Mouse (Mus musculus) midbrain, embryonic 12.5 days (tissue): Measurements from ENCODE around the gene Sord. TPM values are rescaled to one million over a fixed set of nuclear protein-coding genes. Genes with fewer than 3 reads are reported as not detected.

Experiments
- ATAC-seq: fragments of 200-750 bp; cut with Nextera tagmentation; 2 replicates; pipeline ENCODE4 v1.8.0; 2017; ENCODE audit warnings: low read depth, moderate TSS enrichment, moderate library complexity; ENCODE audit not compliant: low FRiP score
- H3K27ac ChIP-seq: fragments of 300-500 bp; sonication (generic); replicated peaks from 2 replicates; pipeline ENCODE4 v1.5.1; 2016; ENCODE audit warnings: mild to moderate bottlenecking
- H3K27me3 ChIP-seq: fragments of 300-500 bp; sonication (generic); 2 replicates; pipeline ENCODE4 v1.6.1; 2016; ENCODE audit warnings: mild to moderate bottlenecking
- H3K36me3 ChIP-seq: fragments of 300-500 bp; sonication (generic); 2 replicates; pipeline ENCODE4 v1.6.1; 2016
- H3K4me1 ChIP-seq: fragments of 300-500 bp; sonication (generic); 2 replicates; pipeline ENCODE4 v1.6.1; 2016
- H3K4me2 ChIP-seq: fragments of 300-500 bp; sonication (generic); replicated peaks from 2 replicates; pipeline ENCODE4 v1.6.1; 2016; ENCODE audit warnings: mild to moderate bottlenecking, moderate library complexity
- H3K4me3 ChIP-seq: fragments of 300-500 bp; sonication (generic); 2 replicates; pipeline ENCODE4 v1.5.1; 2016; ENCODE audit warnings: mild to moderate bottlenecking
- H3K9ac ChIP-seq: fragments of 300-500 bp; sonication (generic); replicated peaks from 2 replicates; pipeline ENCODE4 v1.6.1; 2016; ENCODE audit warnings: mild to moderate bottlenecking, moderate library complexity
- H3K9me3 ChIP-seq: fragments of 300-500 bp; sonication (generic); 2 replicates; pipeline ENCODE4 v1.6.1; 2016; ENCODE audit warnings: mild to moderate bottlenecking
- WGBS: fragments of 180-500 bp; shearing (Covaris S2); methylation state at CpG from one replicate; pipeline ENCODE4 v1.1.7; 2016; 5-methylcytosine and 5-hydroxymethylcytosine counted together
- polyA plus RNA-seq: library from polyadenylated mRNA; unstranded; fragments of >200 nt; fragmentation: Nextera tagmentation; extraction: Ambion mirVana; gene quantifications from 2 replicates; pipeline ENCODE4 v1.2.1, GENCODE M21; 2016

Sord gene
- polyA plus RNA-seq, 1 experiment from 2014 or later = 25.3 TPM

- WGBS = 5% methylated on average over 3 of the region's 3 CpGs
- ATAC-seq = peak; percentile 54; the same call in 1 of the 2 replicates
- H3K9me3 ChIP-seq = no peaks in the 10 kb centered on the region
- no peak overlapping the region for H3K4me2 ChIP-seq
- no peaks in the 10 kb centered on the region for H3K36me3 ChIP-seq
- H3K4me1 ChIP-seq = 0 out of 2 replicates have a peak, but pooled peaks cover 2% of the 10 kb centered on the region
- H3K4me3 ChIP-seq = no peak overlapping the region
- H3K27ac ChIP-seq = no peak overlapping the region
- no peaks in the 10 kb centered on the region for H3K27me3 ChIP-seq
- H3K9ac ChIP-seq = no peak overlapping the region
Observed at GRCm38 (mm10) chr2:122243671-122244131, 9.2 kb downstream of the Sord start.

GRCm38 (mm10) chr2:122247786-122248185 lies 13.2 kb downstream of the Sord start:
- 89% methylated on average over 10 of the region's 10 CpGs for WGBS
- no peak overlapping the region for H3K27ac ChIP-seq
- ATAC-seq = no peak

GRCm38 (mm10) chr2:122255997-122256396 lies 21.4 kb downstream of the Sord start:
- H3K27me3 ChIP-seq = no peaks in the 10 kb centered on the region
- WGBS = 98% methylated on average over 5 of the region's 5 CpGs
- no peak overlapping the region for H3K4me3 ChIP-seq
- ATAC-seq = no peak
- H3K9ac ChIP-seq = no peak overlapping the region
- no peak overlapping the region for H3K27ac ChIP-seq
- H3K9me3 ChIP-seq = no peaks in the 10 kb centered on the region
- no peaks in the 10 kb centered on the region for H3K36me3 ChIP-seq
- H3K4me2 ChIP-seq = no peak overlapping the region
- H3K4me1 ChIP-seq = no peaks in the 10 kb centered on the region

More at GRCm38 (mm10) chr2:122247786-122248185, 13.2 kb downstream of the Sord start:
- Histone ChIP-seq H3K27me3 (no peaks in the 10 kb centered on the region), H3K36me3 (peaks cover 3% of the 10 kb centered on the region; the same call in 1 of the 2 replicates), H3K4me2 (no peak overlapping the region), H3K4me1 (0 out of 2 replicates have a peak, but pooled peaks cover 2% of the 10 kb centered on the region), H3K9me3 (no peaks in the 10 kb centered on the region), H3K4me3 (no peak overlapping the region), H3K9ac (no peak overlapping the region)

GRCm38 (mm10) chr2:122260729-122261128 lies 26.2 kb downstream of the Sord start:
- ATAC-seq = no peak
- Histone ChIP-seq H3K4me1 (peaks cover 13% of the 10 kb centered on the region), H3K4me3 (no peak overlapping the region), H3K36me3 (no peaks in the 10 kb centered on the region), H3K9ac (no peak overlapping the region), H3K27me3 (no peaks in the 10 kb centered on the region), H3K4me2 (no peak overlapping the region), H3K9me3 (no peaks in the 10 kb centered on the region), H3K27ac (no peak overlapping the region)
- WGBS = 86% methylated on average over 5 of the region's 5 CpGs

- Histone ChIP-seq H3K9me3 (no peaks in the 10 kb centered on the region), H3K9ac (no peak overlapping the region), H3K4me1 (peaks cover 13% of the 10 kb centered on the region), H3K36me3 (no peaks in the 10 kb centered on the region), H3K4me3 (no peak overlapping the region), H3K27ac (peak overlapping the region; percentile 35), H3K27me3 (no peaks in the 10 kb centered on the region), H3K4me2 (no peak overlapping the region; the same call in 1 of the 2 replicates)
- ATAC-seq = peak; percentile 89
- 23% methylated on average over 3 of the region's 3 CpGs for WGBS
Observed at GRCm38 (mm10) chr2:122264690-122265089, 30.1 kb downstream of the Sord start.

GRCm38 (mm10) chr2:122266407-122267193 lies 32.1 kb downstream of the Sord start:
- Histone ChIP-seq H3K4me3 (no peak overlapping the region), H3K9me3 (no peaks in the 10 kb centered on the region), H3K36me3 (no peaks in the 10 kb centered on the region), H3K4me1 (peaks cover 13% of the 10 kb centered on the region), H3K27me3 (no peaks in the 10 kb centered on the region), H3K27ac (no peak overlapping the region), H3K4me2 (no peak overlapping the region), H3K9ac (no peak overlapping the region)
- 94% methylated on average over 7 of the region's 7 CpGs for WGBS
- no peak for ATAC-seq

GRCm38 (mm10) chr2:122278769-122279168 lies 44.2 kb downstream of the Sord start:
- no peak for ATAC-seq
- Histone ChIP-seq H3K9me3 (no peaks in the 10 kb centered on the region), H3K4me3 (no peak overlapping the region), H3K36me3 (no peaks in the 10 kb centered on the region), H3K9ac (no peak overlapping the region), H3K4me1 (no peaks in the 10 kb centered on the region), H3K27me3 (no peaks in the 10 kb centered on the region), H3K27ac (no peak overlapping the region), H3K4me2 (no peak overlapping the region)
- WGBS = 88% methylated on average over 3 of the region's 3 CpGs

- no peaks in the 10 kb centered on the region for H3K27me3 ChIP-seq
- no peak overlapping the region for H3K4me3 ChIP-seq
- no peak overlapping the region for H3K9ac ChIP-seq
- H3K36me3 ChIP-seq = no peaks in the 10 kb centered on the region
- no peaks in the 10 kb centered on the region for H3K4me1 ChIP-seq
- no peaks in the 10 kb centered on the region for H3K9me3 ChIP-seq
- ATAC-seq = no peak
- no peak overlapping the region for H3K27ac ChIP-seq
- no peak overlapping the region for H3K4me2 ChIP-seq
- 88% methylated on average over 9 of the region's 9 CpGs for WGBS
Observed at GRCm38 (mm10) chr2:122284091-122284490, 49.5 kb downstream of the Sord start.

GRCm38 (mm10) chr2:122286137-122286536 lies 51.6 kb downstream of the Sord start:
- H3K36me3 ChIP-seq = no peaks in the 10 kb centered on the region
- 64% methylated on average over 7 of the region's 7 CpGs for WGBS
- H3K4me1 ChIP-seq = no peaks in the 10 kb centered on the region
- H3K4me2 ChIP-seq = no peak overlapping the region
- no peak for ATAC-seq
- H3K9me3 ChIP-seq = no peaks in the 10 kb centered on the region
- H3K9ac ChIP-seq = no peak overlapping the region
- H3K27ac ChIP-seq = no peak overlapping the region
- no peak overlapping the region for H3K4me3 ChIP-seq
- H3K27me3 ChIP-seq = peaks cover 4% of the 10 kb centered on the region

- no peak overlapping the region for H3K4me2 ChIP-seq
- no peaks in the 10 kb centered on the region for H3K36me3 ChIP-seq
- peaks cover 26% of the 10 kb centered on the region for H3K4me1 ChIP-seq
- WGBS = 8% methylated on average over 7 of the region's 7 CpGs
- H3K27ac ChIP-seq = no peak overlapping the region
- peaks cover 73% of the 10 kb centered on the region for H3K27me3 ChIP-seq
- no peaks in the 10 kb centered on the region for H3K9me3 ChIP-seq
- ATAC-seq = no peak
- H3K9ac ChIP-seq = no peak overlapping the region
- no peak overlapping the region for H3K4me3 ChIP-seq
Observed at GRCm38 (mm10) chr2:122294916-122295315, 60.4 kb downstream of the Sord start.

GRCm38 (mm10) chr2:122297271-122298095 lies 62.9 kb downstream of the Sord start:
- peaks cover 41% of the 10 kb centered on the region for H3K4me1 ChIP-seq

GRCm38 (mm10) chr2:122298096-122298499 lies 63.5 kb downstream of the Sord start, which contains the start of gene Duox2:
TSS of gene Duox2 (minus strand) at chr2:122298449.
- Histone ChIP-seq H3K36me3 (no peaks in the 10 kb centered on the region), H3K4me1 (peaks cover 41% of the 10 kb centered on the region), H3K9ac (no peak within 1 kb of the TSS), H3K4me2 (peak within 1 kb of the TSS; percentile 47), H3K4me3 (peak within 1 kb of the TSS; percentile 28), H3K9me3 (no peaks in the 10 kb centered on the region), H3K27ac (no peak within 1 kb of the TSS), H3K27me3 (peaks cover 100% of the 10 kb centered on the region)
- ATAC-seq = no peak
- under 1% methylated on average over 13 of the region's 13 CpGs for WGBS

More at GRCm38 (mm10) chr2:122297271-122298095, 62.9 kb downstream of the Sord start:
- Histone ChIP-seq H3K9ac (no peak overlapping the region), H3K36me3 (no peaks in the 10 kb centered on the region), H3K9me3 (no peaks in the 10 kb centered on the region), H3K4me2 (peak overlapping the region; percentile 47), H3K27ac (no peak overlapping the region), H3K27me3 (peaks cover 95% of the 10 kb centered on the region), H3K4me3 (peak overlapping the region; percentile 24)
- ATAC-seq = no peak
- under 1% methylated on average over 35 of the region's 35 CpGs for WGBS
